In genomic region chr3:156353430-156353829, GRCm38 (mm10) we compare ENCODE assay signal across 24 mouse cellular contexts.
DNase-seq lines count a peak whose midpoint lies in the region; ATAC-seq lines count a peak whose summit lies in the region.
"Had no signal": no experiment of that assay in that cellular context is flagged by ENCODE, and none has a peak within 500 bp of the region (broad histone marks: within the 10 kb centered on the region; RNA-seq: fewer than 3 reads in every experiment).

No protein-coding gene starts in this region.

- no peak overlapping the region for H3K27ac ChIP-seq in neural tube, embryonic 12.5 days
- H3K27ac ChIP-seq in neural tube, embryonic 15.5 days (replicated peaks): no peak overlapping the region
- H3K27ac ChIP-seq in neural tube, embryonic 13.5 days (replicated peaks): no peak overlapping the region
- H3K27ac ChIP-seq: embryonic facial prominence, embryonic 13.5 days; embryonic facial prominence, embryonic 15.5 days; forebrain, embryonic 10.5 days; forebrain, embryonic 12.5 days had no signal

- DNase-seq in embryo, embryonic 10.5 days (ENCODE audit: low spot score): peak; percentile 27
- DNase-seq in embryo, embryonic 9.5 days (ENCODE audit: extremely low spot score): no peak
- peak; percentile 10 for DNase-seq in kidney, postnatal 10 days
- DNase-seq in kidney, adult 18-20 months: no peak
- no peak for DNase-seq in layer of hippocampus, adult 9-11 months
- DNase-seq: adrenal gland, adult 2 months; adrenal gland, postnatal 10 days; adrenal gland, postnatal 25 days; cerebellum, adult 11 months; cerebellum, adult 18-20 months; cerebellum, adult 8-10 months; cerebellum, adult 9-11 months; cerebellum, postnatal 14 days; cerebellum, postnatal 36 days had no signal

- 16% methylated on average over 3 of the region's 3 CpGs for WGBS in neural tube, embryonic 12.5 days
- WGBS in neural tube, embryonic 15.5 days: 16% methylated on average over 3 of the region's 3 CpGs
- WGBS in neural tube, embryonic 13.5 days: 23% methylated on average over 3 of the region's 3 CpGs

- no peak overlapping the region for H3K4me3 ChIP-seq in neural tube, embryonic 12.5 days
- no peak overlapping the region for H3K4me3 ChIP-seq in neural tube, embryonic 15.5 days (replicated peaks)
- H3K4me3 ChIP-seq in neural tube, embryonic 13.5 days: no peak overlapping the region
- H3K4me3 ChIP-seq: embryonic facial prominence, embryonic 13.5 days; embryonic facial prominence, embryonic 15.5 days; erythroblast, embryonic 14.5 days; forebrain, embryonic 10.5 days; forebrain, embryonic 12.5 days had no signal

- no peak overlapping the region for H3K4me2 ChIP-seq in neural tube, embryonic 12.5 days (replicated peaks)
- no peak overlapping the region for H3K4me2 ChIP-seq in neural tube, embryonic 15.5 days
- no peak overlapping the region for H3K4me2 ChIP-seq in neural tube, embryonic 13.5 days
- H3K4me2 ChIP-seq: embryonic facial prominence, embryonic 13.5 days; embryonic facial prominence, embryonic 15.5 days; forebrain, embryonic 12.5 days had no signal

- no peaks in the 10 kb centered on the region for H3K9me3 ChIP-seq in neural tube, embryonic 12.5 days
- no peaks in the 10 kb centered on the region for H3K9me3 ChIP-seq in neural tube, embryonic 15.5 days (replicated peaks)
- H3K9me3 ChIP-seq in neural tube, embryonic 13.5 days: no peaks in the 10 kb centered on the region
- H3K9me3 ChIP-seq: embryonic facial prominence, embryonic 13.5 days; embryonic facial prominence, embryonic 15.5 days; forebrain, embryonic 10.5 days; forebrain, embryonic 12.5 days had no signal

- H3K4me1 ChIP-seq in neural tube, embryonic 12.5 days: peaks cover 10% of the 10 kb centered on the region
- H3K4me1 ChIP-seq in neural tube, embryonic 15.5 days: no peaks in the 10 kb centered on the region
- peaks cover 18% of the 10 kb centered on the region for H3K4me1 ChIP-seq in neural tube, embryonic 13.5 days (replicated peaks)
- H3K4me1 ChIP-seq: embryonic facial prominence, embryonic 13.5 days; embryonic facial prominence, embryonic 15.5 days; forebrain, embryonic 10.5 days; forebrain, embryonic 12.5 days had no signal

- H3K36me3 ChIP-seq in neural tube, embryonic 12.5 days: no peaks in the 10 kb centered on the region
- H3K36me3 ChIP-seq in neural tube, embryonic 15.5 days: no peaks in the 10 kb centered on the region
- no peaks in the 10 kb centered on the region for H3K36me3 ChIP-seq in neural tube, embryonic 13.5 days
- H3K36me3 ChIP-seq: embryonic facial prominence, embryonic 13.5 days; embryonic facial prominence, embryonic 15.5 days; forebrain, embryonic 10.5 days; forebrain, embryonic 12.5 days had no signal

- no peak overlapping the region for H3K9ac ChIP-seq in neural tube, embryonic 12.5 days
- H3K9ac ChIP-seq in neural tube, embryonic 15.5 days (replicated peaks): no peak overlapping the region
- H3K9ac ChIP-seq in neural tube, embryonic 13.5 days: no peak overlapping the region
- H3K9ac ChIP-seq: embryonic facial prominence, embryonic 13.5 days; embryonic facial prominence, embryonic 15.5 days; forebrain, embryonic 12.5 days had no signal

- H3K27me3 ChIP-seq in neural tube, embryonic 12.5 days (replicated peaks): no peaks in the 10 kb centered on the region
- H3K27me3 ChIP-seq in neural tube, embryonic 15.5 days (replicated peaks): no peaks in the 10 kb centered on the region
- H3K27me3 ChIP-seq in neural tube, embryonic 13.5 days: no peaks in the 10 kb centered on the region
- H3K27me3 ChIP-seq: embryonic facial prominence, embryonic 13.5 days; embryonic facial prominence, embryonic 15.5 days; forebrain, embryonic 12.5 days had no signal

- ATAC-seq in neural tube, embryonic 12.5 days (ENCODE audit: low FRiP score, low read depth): peak; percentile 76
- ATAC-seq in neural tube, embryonic 15.5 days (ENCODE audit: low FRiP score): no peak
- peak; percentile 50; the same call in 1 of the 2 replicates for ATAC-seq in neural tube, embryonic 13.5 days (ENCODE audit: low read depth)
- ATAC-seq: forebrain, embryonic 14.5 days; forebrain, embryonic 16.5 days had no signal

Comparison
In these comparisons a context has a peak if more than half of its experiments do, and no peak if none do; other contexts are left out.
1. DNase-seq: peak in embryo, embryonic 10.5 days (single experiment) and kidney, postnatal 10 days (single experiment); none in embryo, embryonic 9.5 days (single experiment), kidney, adult 18-20 months (single experiment) and layer of hippocampus, adult 9-11 months (single experiment).